Mouse (Mus musculus): Measurements from ENCODE around the gene Fggy.

Gene Fggy

DNA sequence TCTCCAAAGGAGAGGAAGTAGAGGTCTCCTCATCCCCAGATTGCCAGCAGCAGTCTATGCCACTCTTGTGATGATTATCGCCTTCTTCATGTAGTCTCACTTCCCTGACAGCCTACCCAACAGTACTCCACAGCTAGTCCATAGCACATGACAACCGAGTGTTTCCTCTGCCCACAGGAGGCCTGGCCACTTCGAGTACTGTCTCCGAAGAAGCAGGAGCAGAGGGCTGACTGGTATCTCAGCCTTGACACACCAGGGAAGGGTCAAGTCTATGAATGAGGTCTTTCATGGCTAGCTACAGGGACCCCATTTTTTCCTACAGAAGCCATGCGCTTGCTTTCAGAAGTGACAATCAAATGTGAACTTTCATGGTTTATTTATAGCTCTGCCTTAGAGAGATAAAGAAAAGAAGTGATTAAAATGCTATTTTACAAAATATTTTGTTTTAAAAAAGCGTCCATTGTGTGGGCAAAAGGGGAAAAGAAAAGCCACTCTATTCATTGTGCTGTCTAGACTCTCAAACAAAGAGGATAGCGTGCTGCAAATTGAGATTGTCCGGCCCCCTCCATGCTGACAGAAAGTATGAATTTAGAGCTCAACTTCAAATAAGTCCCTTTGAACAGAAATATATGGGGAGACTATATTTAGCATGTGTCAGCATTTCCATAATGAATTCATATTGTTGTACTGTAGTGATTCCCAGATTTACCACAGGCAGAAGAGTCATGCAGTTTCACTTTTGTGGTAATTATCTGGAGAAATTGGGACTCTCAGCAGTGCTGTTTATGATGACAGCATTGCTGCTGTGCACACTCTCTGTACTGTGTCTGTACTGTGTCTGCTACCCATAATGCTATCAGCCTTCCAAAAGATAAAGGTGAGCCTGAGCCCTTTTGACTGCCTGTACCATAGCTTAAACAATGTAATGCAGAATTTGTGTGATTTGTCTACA lies 358.6 kb downstream of the Fggy start:
- DNase-seq, result no peak

GRCm38 (mm10) chr4:95917703-95918102 lies 360.4 kb downstream of the Fggy start:
- no peak for DNase-seq

GRCm38 (mm10) chr4:95920448-95920847 lies 363.1 kb downstream of the Fggy start:
- DNase-seq, result no peak

GRCm38 (mm10) chr4:95924210-95925184 lies 367.2 kb downstream of the Fggy start:
- peak; percentile 34 for DNase-seq

DNA sequence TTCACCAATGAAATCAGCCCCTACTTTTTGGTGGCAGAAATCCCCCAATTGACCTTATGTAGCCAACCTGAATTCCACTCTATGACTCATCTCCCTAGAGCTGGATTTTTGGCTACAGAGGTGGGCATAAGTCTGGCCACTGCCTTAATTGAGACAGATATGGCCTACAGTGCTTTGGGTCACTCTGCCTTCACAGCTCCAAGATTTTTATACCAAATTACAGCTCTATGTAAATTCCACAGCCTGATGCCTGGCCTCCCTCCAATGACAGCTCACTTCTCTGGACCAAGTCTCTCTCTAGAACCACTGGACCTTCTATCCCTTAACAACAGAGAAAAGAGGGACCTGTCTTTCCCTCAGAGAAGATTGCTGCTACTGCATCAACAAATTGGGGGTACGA lies 371.5 kb downstream of the Fggy start:
- DNase-seq, result no peak

- no peak for DNase-seq
These were observed 372.6 kb downstream of the Fggy start for GRCm38 (mm10) chr4:95929936-95930335.

DNA sequence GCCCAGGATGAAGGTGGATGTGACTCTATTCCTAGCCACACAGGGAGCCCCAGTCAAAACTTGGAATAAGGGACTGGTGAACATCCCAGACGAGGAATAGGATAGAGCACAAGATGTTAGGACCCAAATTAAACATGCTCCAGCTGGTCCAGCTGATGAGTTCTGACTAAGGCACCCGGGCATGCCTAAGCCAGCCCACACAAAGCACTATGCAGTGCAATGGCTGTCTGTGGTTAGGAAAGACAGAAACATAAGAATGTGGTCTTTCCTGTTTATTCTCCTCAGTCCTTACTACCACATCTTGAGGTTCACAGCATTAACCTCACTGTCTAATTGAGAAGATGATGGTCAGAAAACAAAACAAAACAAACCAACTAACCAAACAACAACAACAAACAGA lies 374.0 kb downstream of the Fggy start:
- no peak for DNase-seq

DNA sequence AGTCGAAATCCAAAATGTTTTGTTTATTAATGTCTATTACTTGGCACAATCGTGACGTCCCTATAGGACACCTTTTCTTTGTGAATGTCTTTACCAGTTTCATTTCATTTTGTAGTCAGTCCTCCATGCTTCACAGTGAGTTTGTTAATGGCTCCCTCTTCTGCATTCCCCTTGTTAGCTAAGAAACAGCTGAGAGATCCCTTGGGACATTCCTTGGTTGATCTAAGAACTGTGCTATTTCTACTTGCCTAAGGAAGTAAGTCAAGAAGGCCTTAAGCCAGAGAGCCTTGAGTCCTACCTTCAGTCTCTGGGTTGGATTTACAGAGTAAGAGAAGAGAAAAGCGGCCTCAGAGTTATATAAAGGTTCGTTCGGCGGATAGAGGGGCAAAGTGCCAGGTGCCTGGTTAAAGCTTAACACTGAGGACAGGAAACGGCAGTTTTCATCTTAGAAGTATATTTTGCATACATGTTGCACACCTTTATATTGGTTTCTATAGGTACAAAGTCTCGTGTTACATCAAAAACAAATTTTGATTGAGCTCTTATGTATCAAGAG lies 376.6 kb downstream of the Fggy start:
- no peak for DNase-seq

GRCm38 (mm10) chr4:95934384-95935035 lies 377.2 kb downstream of the Fggy start:
- DNase-seq, result no peak

GRCm38 (mm10) chr4:95938701-95939100 lies 381.4 kb downstream of the Fggy start:
- DNase-seq, result no peak

GRCm38 (mm10) chr4:95947896-95948295 lies 390.6 kb downstream of the Fggy start:
- no peak for DNase-seq

DNA sequence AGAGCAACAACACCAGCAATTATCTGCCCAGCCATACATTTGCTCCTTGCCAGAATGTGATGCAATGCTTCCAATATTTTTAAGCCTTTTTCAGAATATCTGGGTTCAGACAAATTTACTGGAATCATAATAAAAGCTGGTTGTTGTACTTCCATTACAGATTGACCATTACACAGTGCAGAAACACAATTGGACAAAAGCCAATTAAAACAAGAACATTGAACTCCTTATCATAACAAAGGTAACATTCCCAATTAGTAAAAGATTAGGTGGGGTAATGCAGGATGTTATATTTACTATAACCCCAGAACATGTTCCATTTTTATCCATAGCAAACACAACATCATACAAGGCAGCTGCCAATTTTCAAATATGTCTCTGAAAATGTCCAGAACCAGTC lies 396.0 kb downstream of the Fggy start:
- no peak for DNase-seq

DNA sequence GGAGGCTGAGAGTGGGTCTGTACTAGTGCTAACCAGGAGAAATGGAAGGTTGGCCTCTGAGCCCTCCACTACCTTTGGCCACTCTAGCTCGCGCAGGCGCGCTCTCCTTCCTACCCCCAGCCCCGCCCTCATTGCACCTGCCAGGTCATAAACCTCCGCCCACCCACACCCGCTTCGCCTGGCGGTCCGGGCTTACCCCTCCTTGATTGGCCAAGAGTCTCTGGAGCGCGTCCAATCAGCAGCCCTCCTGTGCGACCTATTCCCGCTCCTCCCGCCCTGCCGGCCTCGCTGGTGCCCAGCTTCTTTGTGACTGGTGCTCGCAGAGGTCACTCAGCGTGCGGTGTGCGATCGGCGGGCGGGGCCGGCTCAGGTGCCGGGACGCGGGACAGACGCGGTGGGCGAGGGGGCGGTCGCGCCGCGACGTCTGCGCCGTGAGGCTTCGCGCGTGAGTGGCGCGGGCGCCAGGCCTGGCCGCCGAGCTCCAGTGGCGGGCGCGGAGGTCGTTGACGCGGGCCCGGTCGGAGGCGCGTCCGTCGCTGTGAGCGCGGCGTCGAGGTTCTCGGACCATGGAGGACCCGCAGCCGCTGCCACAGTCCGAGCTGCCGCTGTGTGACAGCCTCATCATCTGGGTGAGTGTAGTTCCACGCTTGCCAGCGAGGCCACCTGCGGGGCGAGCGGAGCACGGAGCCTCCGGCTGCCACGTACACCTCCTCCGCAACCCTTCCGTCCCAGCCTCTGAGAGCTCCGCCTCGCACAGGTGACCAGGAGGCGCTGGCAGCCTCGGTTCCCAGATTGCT lies 409.8 kb downstream of the Fggy start, which contains the start of gene Hook1:
TSS of gene Hook1 (plus strand) at position 313 of the 797 bp plus-strand sequence.
- peak; percentile 99 for DNase-seq
